Mouse (Mus musculus) frontal cortex, postnatal 36 days (tissue): Measurements from ENCODE around the gene Arhgef3.
A peak's percentile ranks its signal among the peaks of the same experiment; 100 is the strongest.
"Not testable (repeated sequence)": the region's sequence is repeated elsewhere in the genome, so short reads cannot be mapped to it uniquely, and the experiment has no call there.

ENCODE experiments used
- DNase-seq, 2 experiments: peaks; one replicate each; pipeline ENCODE4 v3.0.0; 2022; ENCODE audit warnings: low spot score in 2 of 2

Gene Arhgef3

GRCm38 (mm10) chr14:27231974-27232780, 117.5 kb downstream of the Arhgef3 start:
- no peak for DNase-seq

- DNase-seq, result no peak
Measured at GRCm38 (mm10) chr14:27233056-27233455, 118.4 kb downstream of the Arhgef3 start.

- DNase-seq, result no peak
Measured at GRCm38 (mm10) chr14:27233656-27234055, 119.0 kb downstream of the Arhgef3 start.

- no peak for DNase-seq
Measured at GRCm38 (mm10) chr14:27234270-27234840, 119.7 kb downstream of the Arhgef3 start.

- DNase-seq, result no peak
Measured at GRCm38 (mm10) chr14:27235897-27236553, 121.3 kb downstream of the Arhgef3 start.

GRCm38 (mm10) chr14:27237522-27238187, 123.0 kb downstream of the Arhgef3 start:
- no peak for DNase-seq

- no peak for DNase-seq
Measured at GRCm38 (mm10) chr14:27238600-27239118, 124.0 kb downstream of the Arhgef3 start.

- DNase-seq, result no peak
Measured at GRCm38 (mm10) chr14:27239551-27240091, 124.9 kb downstream of the Arhgef3 start.

- DNase-seq, result no peak
Measured at GRCm38 (mm10) chr14:27242253-27242652, 127.6 kb downstream of the Arhgef3 start.

- DNase-seq, result peak in 1 of 2 experiments; percentile 14
Measured at GRCm38 (mm10) chr14:27242769-27243168, 128.1 kb downstream of the Arhgef3 start.

GRCm38 (mm10) chr14:27243585-27243984, 128.9 kb downstream of the Arhgef3 start:
- no peak for DNase-seq

GRCm38 (mm10) chr14:27244898-27245297, 130.2 kb downstream of the Arhgef3 start:
- no peak for DNase-seq

- no peak for DNase-seq
Measured at GRCm38 (mm10) chr14:27246424-27246823, 131.7 kb downstream of the Arhgef3 start.

- not testable (repeated sequence) for DNase-seq
Measured at GRCm38 (mm10) chr14:27246948-27247347, 132.2 kb downstream of the Arhgef3 start.

- no peak for DNase-seq
Measured at GRCm38 (mm10) chr14:27249121-27249520, 134.4 kb downstream of the Arhgef3 start.

GRCm38 (mm10) chr14:27250281-27250789, 135.6 kb downstream of the Arhgef3 start:
- DNase-seq, result no peak

GRCm38 (mm10) chr14:27253391-27253790, 138.7 kb downstream of the Arhgef3 start:
- DNase-seq, result no peak

- DNase-seq, result no peak
Measured at GRCm38 (mm10) chr14:27262349-27262748, 147.7 kb downstream of the Arhgef3 start.

GRCm38 (mm10) chr14:27266601-27267000, 151.9 kb downstream of the Arhgef3 start:
- DNase-seq, result no peak

- no peak for DNase-seq
Measured at GRCm38 (mm10) chr14:27268137-27268536, 153.4 kb downstream of the Arhgef3 start.

GRCm38 (mm10) chr14:27268986-27269700, 154.4 kb downstream of the Arhgef3 start:
- DNase-seq, result peak; percentile 60 to 81
